Mouse (Mus musculus) MEL (cell line): Measurements from ENCODE around the gene Ss18l2.

ENCODE experiments used
- CTCF ChIP-seq, 3 experiments: IDR thresholded peaks in 2 of 3; conservative IDR thresholded peaks in 1 of 3; 2 replicates each; pipeline ENCODE4 v1.5.1; 2011 to 2012; ENCODE audit warnings: low read length in 3 of 3, low read depth in 2 of 3, mild to moderate bottlenecking in 2 of 3, improper control_type of control experiment in 1 of 3, inconsistent platforms in 1 of 3, mixed read lengths in 1 of 3, moderate library complexity in 1 of 3; ENCODE audit not compliant: control insufficient read depth in 1 of 3, insufficient read depth in 1 of 3, poor library complexity in 1 of 3, severe bottlenecking in 1 of 3
- EP300 ChIP-seq, 2 experiments: IDR thresholded peaks; 2 replicates each; pipeline ENCODE4 v1.6.1; 2011; ENCODE audit warnings: improper control_type of control experiment in 2 of 2, low read length in 2 of 2, low read depth in 1 of 2, mild to moderate bottlenecking in 1 of 2
- GABPA ChIP-seq: IDR thresholded peaks from 2 replicates; pipeline ENCODE4 v1.6.1; 2012; ENCODE audit warnings: low read depth, mild to moderate bottlenecking, inconsistent platforms, low read length, improper control_type of control experiment, moderate library complexity
- MXI1 ChIP-seq: IDR thresholded peaks from 2 replicates; pipeline ENCODE4 v1.6.1; 2011; ENCODE audit warnings: mild to moderate bottlenecking, low read depth, low read length, improper control_type of control experiment
- POLR2A ChIP-seq, 2 experiments: IDR thresholded peaks; 2 replicates each; pipeline ENCODE4 v1.6.1; 2011 to 2012; ENCODE audit warnings: low read length in 2 of 2, mild to moderate bottlenecking in 2 of 2, control low read depth in 1 of 2, improper control_type of control experiment in 1 of 2, low read depth in 1 of 2, moderate library complexity in 1 of 2; ENCODE audit not compliant: control insufficient read depth in 1 of 2, insufficient read depth in 1 of 2, poor library complexity in 1 of 2
- POLR2AphosphoS2 ChIP-seq: IDR thresholded peaks from 2 replicates; pipeline ENCODE4 v1.6.1; 2011; ENCODE audit warnings: low read length, improper control_type of control experiment
- TCF12 ChIP-seq: IDR thresholded peaks from 2 replicates; pipeline ENCODE4 v1.6.1; 2014; ENCODE audit warnings: low read depth, mild to moderate bottlenecking, inconsistent platforms, low read length, improper control_type of control experiment, moderate library complexity
- UBTF ChIP-seq: IDR thresholded peaks from 2 replicates; pipeline ENCODE4 v1.6.1; 2012; ENCODE audit warnings: low read depth, mild to moderate bottlenecking, inconsistent platforms, low read length, improper control_type of control experiment, moderate library complexity, borderline replicate concordance; ENCODE audit not compliant: insufficient read depth

GRCm38 (mm10) chr9:121717048-121717447, 6.9 kb downstream of the Ss18l2 start:
- TF ChIP-seq POLR2A (IDR thresholded peaks at IDR 0.05; ENCODE audit: control insufficient read depth in 1 of 2, insufficient read depth in 1 of 2, low read depth in 1 of 2, low read length in 2 of 2, poor library complexity in 1 of 2) (no peak), EP300 (IDR thresholded peaks at IDR 0.05; ENCODE audit: low read depth in 1 of 2, low read length in 2 of 2) (no peak), CTCF (IDR thresholded peaks at IDR 0.05 in 2 of 3, conservative IDR thresholded peaks at IDR 0.05 in 1 of 3; ENCODE audit: control insufficient read depth in 1 of 3, insufficient read depth in 1 of 3, low read depth in 2 of 3, low read length in 3 of 3, poor library complexity in 1 of 3, severe bottlenecking in 1 of 3) (no peak), MXI1 (no peak), GABPA (no peak), POLR2AphosphoS2 (no peak), TCF12 (no peak), UBTF (no peak)
